Mouse (Mus musculus): ENCODE measurements around the gene Cdk5rap2.

Cdk5rap2 gene

DNA sequence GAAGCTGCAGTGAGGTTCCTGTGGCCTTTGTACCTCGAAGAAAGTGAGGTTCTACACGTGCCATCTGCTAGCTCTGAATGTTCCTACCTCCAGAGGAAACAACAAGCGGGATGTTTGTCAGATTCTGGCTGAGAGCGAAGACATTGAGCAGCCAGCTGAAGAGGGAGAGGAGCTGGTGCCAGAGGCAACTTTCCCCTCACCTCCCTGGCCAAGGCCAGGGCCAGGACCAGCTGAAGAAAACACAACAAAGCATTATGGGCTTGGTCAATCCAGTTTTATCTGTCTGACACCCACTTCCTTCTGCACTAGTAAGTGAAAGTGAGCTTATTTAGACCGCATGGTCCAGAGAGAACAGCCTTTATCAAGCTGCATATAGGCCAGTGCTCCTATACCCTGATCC is 147.4 kb downstream of the Cdk5rap2 start:
- no peak for DNase-seq (ENCODE audit: inconsistent ontology term)

DNA sequence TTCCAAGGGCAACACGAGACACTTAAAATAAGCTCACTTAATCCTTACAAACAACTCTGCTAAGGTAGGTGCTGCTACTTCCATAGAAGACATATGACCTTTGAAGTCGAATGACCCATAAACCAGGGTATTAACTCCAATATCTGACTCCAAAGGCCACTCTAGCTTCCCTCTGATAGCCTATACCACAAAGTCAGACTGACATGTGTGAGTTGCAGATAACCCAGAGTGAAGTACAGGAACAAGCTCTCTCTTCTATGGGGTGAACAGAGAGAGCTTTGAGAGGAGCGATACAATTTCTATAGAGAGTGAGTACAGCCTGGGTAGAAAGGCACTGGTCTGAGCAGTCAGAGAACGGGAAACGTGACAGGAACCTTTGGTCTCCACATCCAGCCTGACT is 148.9 kb downstream of the Cdk5rap2 start:
- DNase-seq (ENCODE audit: inconsistent ontology term): no peak

DNA sequence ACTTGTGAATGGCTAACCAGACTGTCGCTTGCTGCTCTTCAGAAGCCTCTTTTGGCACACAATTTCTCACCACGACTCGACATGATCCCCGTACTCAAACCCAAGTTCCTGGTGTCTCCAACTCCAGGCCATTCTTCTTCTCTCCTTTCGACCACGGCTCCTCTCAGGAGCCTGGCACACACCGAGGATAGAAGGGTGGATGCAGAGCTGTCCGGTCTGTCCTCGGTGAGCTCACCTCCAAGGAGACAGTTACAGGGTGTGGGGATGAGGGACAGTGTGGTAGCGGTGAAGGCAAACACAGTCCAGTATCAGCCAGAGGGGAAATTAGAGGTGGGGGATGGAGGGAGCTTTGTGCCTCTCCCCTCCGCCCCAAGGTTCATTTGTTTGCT is 149.8 kb downstream of the Cdk5rap2 start:
- DNase-seq (ENCODE audit: inconsistent ontology term): no peak

DNA sequence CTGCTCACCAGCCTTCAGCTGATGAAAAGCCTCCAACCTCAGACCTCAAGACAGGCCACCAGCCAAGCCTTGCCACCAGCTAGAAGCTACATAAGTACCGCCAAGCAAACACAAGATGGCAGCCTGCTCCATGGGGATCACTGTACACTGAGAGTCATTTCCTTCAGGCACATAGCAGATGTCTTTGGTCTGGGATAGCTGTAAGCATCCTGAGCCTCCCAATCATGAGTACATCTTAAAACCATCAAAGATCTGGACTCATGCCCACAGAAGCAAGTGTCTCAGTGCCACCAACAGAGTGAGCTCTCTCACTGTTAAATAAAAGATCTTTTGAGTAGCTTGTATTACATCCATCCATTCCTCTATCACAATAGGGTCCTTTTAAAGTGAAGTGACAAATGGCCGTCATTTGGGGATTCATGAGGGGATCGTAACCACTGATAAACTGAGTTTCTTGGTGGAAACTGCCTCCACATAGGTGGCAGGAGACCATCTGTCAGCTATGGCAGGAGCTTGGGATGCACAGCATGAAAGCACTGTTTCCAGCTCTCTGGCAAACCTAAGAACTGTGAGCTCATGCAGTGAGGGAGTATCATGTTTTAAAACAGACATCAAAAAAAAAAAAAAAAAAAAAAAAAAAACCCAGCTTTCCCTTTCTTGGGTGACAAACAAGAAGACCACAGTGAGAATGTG is 150.4 kb downstream of the Cdk5rap2 start:
- no peak for DNase-seq (ENCODE audit: inconsistent ontology term)

DNA sequence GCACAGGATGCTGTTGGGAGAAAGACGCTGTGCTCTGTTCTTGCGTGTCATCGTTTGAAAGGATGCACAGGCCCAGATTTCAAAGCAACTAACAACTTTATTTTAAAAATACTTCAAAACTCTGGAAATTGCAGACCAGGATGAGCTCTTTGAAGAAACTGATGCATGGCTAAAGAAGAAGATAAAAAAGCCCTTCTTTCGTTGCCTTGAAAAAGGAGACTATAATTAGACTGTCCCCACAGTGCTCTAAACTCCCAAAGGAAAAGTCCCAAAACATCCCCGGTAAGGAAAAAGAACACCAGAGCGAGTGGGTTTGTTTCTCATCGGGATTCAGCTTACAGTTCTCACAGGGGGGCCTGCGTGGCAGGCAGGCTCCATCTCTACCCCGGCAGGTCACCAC is 151.4 kb downstream of the Cdk5rap2 start:
- DNase-seq (ENCODE audit: inconsistent ontology term): no peak

DNA sequence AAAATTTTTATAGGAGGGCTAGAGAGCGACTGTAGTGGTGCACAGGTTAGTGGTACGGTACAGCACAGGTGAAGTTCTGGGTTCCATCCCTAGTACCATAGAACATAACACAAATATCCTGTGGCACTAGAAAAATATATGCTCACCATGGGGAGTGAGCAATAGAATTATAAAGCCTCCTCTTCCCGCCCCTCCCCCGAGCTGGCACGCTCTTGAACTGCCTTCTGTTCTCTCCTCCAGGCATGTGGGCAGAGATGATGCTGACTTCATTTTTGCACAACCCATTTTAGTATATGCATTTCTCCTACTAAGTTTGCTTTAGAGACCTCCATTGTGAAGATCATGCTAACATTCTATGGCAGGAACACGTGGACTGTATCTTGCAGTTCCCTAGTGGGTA is 152.0 kb downstream of the Cdk5rap2 start:
- DNase-seq (ENCODE audit: inconsistent ontology term): peak; percentile 10

DNA sequence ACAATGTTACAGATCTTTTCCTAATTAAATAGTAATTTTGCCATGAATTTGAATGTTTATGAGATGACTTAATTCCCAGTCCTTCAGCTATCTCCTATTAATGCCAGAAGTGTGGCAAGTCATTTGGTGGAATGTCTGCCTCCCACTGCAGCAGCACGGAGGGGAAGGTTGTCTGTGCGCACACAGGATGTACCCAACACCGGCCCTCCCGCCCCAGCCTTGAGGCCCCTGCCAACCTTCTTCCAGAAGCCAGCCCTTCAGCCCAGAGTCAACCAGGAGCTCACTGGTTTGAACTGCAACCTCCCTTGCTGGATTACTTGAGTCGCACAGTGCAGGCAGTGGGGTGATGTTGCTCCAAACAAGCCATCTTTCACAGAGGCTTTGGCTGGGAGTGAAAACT is 158.5 kb downstream of the Cdk5rap2 start:
- DNase-seq (ENCODE audit: inconsistent ontology term): no peak

DNA sequence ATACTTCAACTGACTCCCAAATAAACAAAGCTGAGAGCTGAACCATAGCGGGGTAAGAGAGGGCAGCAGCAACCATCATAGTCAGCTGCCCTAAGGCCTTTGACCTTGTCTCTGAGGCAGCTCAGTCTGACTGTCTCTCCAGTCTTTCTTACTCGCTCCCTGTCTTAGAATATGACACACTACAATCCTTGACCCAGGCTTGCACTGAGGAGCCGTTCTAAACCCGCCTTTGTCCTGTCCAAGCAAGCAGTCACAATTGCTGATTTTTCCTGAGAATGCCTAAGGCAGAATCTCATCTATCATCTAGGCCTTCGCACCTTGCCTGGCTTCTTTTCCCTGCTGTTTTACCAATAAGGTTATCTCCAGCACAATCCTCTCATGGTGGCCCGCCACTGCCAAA is 164.5 kb downstream of the Cdk5rap2 start:
- no peak for DNase-seq (ENCODE audit: inconsistent ontology term)

DNA sequence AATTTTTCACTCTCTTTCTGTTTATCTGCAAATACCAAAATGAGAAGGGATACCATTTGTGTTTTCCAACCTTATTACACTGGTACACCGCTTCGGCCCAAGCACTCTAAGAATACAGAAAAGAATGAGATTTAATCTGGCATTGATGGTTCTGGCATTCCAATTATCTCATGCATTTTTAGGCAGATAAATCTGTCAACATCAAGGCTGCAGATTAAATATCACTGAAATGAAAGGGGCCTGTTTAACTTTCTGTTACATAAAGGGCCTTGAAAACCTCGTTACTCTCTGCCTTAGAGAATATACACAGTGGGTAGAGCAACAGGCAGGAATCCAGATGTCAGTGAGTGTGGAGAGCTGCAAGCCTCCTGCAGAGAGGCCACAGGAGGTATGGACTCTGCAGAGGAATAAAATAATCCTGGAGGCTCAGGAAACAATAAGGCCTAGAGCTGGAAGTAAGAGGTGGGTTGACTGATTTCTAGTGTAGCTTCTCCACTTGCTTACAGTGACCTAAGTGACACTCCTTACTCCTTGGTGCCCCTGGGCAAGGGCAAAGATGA is 166.6 kb downstream of the Cdk5rap2 start:
- DNase-seq (ENCODE audit: inconsistent ontology term): peak; percentile 77

DNA sequence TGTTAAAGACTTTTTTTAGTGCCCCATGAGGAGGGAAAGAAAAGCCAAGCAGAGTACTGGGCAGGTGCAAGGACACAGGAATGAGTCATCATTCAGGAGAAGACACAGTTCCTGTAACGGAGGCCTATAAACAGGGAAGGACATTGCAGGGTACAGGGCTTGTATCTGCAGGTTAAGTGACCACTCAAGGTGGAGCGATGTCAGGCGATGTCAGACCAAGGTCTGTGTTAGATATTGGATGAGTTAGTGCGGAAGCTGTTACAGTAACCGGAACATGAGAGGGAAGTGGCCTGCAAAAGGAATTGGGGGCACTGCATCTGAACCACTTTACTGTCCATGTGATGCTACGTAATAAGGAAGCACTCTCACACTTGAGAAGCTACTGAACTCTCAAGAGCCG is 170.5 kb downstream of the Cdk5rap2 start:
- no peak for DNase-seq (ENCODE audit: inconsistent ontology term)

DNA sequence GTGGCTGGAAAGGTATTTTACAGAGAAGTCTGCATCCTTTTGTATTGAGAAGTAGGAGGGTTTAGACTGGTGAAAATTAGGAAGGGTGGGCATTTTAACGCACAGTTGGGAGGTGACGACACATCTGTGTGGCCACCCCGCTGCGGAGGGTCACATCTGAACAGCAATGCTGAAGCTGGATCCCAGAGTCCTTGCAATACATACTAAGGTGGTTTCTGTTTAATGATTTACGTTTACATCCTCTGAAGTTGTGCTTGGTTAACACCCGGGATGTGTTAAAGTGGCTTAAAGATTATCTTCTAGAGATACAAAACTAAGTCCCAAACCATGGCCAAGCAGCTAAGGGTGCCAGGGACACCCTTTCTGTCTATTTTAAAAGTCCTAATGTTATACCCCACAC is 171.4 kb downstream of the Cdk5rap2 start:
- no peak for DNase-seq (ENCODE audit: inconsistent ontology term)

DNA sequence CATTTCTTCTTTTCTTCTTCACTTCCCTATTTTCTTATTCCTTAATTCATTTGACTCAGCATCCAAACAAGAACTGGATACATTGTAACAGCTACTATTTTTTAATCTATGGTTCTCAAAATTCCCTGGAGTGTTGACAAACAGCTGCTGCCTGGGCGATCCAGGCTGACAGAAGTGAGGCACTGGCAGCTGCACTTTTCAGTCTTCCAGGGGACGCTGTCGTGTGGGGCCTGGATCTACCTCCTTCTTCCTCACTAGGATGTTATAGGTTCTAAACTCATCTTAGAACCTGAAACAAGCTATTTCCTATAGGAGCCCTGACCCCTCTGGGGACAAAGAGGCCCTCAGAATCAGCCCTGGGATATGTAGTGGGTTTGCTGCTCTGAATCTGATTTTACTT is 177.9 kb downstream of the Cdk5rap2 start:
- no peak for DNase-seq (ENCODE audit: inconsistent ontology term)

DNA sequence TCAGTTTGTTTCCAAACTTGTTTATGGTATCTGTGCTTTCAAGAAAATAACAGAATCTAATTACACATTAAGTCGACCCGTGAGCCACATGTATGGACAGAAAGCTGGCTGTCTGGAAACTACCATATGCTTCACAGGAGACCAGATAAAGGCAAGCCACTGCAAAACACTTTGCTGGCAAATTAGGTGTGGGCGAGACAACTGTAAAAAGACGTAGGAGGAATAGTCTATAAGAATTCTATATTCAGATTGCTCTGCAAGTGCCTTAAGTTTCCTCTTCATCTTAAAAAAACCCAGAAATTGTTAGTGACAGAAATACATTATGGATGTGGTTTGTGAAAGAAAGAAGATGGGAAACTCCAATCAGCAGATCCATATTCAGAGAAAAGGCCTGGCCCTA is 180.4 kb downstream of the Cdk5rap2 start:
- DNase-seq (ENCODE audit: inconsistent ontology term): no peak

DNA sequence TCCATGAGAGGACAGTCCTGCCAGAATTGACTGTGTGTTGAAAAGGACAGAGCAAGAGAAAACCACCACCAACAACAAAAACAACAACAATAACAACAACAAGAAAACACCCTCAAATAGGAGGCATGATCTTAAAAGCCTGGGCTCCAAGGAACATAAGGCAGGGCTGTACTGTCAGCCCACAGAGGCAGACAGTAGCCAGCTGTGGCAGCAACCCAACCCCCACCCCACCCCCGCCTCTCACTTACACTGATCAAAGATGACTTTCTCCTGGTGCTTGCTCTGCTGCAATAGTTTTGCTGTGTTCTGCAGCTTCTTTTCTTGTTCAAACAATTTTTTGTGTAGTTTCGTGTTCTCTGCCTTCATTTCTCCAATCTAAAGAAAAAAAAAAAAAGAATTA is 181.9 kb downstream of the Cdk5rap2 start:
- DNase-seq (ENCODE audit: inconsistent ontology term): no peak

DNA sequence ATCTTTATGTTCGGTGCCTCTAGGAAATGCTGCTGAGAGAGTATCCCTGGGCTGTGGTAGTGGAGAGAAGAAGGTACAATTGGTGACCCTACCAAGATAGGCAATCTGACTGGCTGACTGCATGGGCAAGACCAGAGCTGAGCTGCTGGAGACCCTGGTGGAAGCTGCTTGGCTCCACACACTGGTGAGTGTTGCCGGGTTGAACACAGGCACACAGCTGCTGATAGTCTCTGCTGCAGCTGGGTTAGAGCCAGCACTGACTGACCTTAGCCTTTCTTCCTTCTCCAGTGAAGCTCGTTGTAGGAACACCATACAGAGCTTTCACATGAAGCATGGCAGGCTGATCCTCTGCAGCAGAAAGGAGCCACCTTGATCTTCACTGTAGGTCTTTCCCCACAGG is 182.6 kb downstream of the Cdk5rap2 start:
- no peak for DNase-seq (ENCODE audit: inconsistent ontology term)

DNA sequence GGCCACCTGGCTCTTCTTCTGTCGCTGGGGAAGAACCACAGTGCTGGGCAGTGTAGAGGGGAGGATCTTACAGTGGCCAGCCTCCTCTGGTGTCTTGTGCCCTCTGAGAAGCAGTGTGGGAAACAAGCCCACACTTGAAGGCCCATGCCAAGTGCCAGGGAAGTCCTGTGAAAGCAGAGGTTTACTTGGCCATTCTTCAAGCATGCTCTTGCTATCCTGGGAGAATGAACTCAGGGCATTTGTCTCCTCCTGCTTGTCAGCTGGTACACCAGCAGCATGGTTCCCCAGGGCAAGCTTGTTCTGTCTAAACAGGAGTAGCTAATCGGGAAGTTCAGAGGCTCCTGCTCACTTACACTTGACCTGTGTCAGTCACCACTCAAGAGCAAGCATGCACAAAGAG is 185.7 kb downstream of the Cdk5rap2 start:
- DNase-seq (ENCODE audit: inconsistent ontology term): peak; percentile 11

DNA sequence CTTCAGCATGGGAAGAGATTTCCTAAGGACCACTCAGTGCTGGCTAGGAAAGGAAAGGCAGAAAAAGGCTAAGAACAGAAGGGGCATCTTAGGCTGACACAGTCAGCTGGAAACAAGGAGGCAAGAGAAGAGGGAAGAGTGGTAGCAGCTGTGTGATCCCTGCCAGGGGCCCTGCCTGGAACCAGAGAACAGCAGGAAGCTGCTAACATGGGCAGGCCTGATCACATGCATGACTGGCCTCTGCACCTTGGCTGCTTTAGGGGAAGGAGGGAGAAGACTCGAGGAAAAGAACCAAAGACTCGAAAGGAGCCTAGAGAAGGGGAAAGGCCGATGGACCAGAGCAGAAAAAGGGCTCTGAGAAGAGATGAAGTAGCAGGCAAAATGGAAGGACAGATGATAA is 188.4 kb downstream of the Cdk5rap2 start:
- no peak for DNase-seq (ENCODE audit: inconsistent ontology term)

DNA sequence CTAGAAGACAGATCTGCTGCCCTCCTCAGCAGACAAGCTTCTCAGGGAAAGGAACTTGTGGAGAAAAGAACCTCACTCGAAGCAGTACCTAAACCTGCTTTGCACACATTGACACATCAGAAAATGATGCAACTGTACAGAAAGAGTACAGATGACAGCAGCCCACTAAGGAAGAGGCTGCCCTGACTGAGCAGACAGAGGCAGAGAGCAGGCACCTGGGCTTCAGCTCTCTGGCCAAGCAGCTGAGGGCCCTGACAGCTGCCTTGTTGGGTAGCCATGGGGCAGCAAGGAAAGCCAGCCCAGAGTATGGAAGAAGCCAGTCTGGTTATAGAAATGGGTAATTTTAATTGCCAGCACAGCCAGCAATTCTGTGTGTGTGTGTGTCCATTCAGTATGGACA is 188.9 kb downstream of the Cdk5rap2 start:
- no peak for DNase-seq (ENCODE audit: inconsistent ontology term)

DNA sequence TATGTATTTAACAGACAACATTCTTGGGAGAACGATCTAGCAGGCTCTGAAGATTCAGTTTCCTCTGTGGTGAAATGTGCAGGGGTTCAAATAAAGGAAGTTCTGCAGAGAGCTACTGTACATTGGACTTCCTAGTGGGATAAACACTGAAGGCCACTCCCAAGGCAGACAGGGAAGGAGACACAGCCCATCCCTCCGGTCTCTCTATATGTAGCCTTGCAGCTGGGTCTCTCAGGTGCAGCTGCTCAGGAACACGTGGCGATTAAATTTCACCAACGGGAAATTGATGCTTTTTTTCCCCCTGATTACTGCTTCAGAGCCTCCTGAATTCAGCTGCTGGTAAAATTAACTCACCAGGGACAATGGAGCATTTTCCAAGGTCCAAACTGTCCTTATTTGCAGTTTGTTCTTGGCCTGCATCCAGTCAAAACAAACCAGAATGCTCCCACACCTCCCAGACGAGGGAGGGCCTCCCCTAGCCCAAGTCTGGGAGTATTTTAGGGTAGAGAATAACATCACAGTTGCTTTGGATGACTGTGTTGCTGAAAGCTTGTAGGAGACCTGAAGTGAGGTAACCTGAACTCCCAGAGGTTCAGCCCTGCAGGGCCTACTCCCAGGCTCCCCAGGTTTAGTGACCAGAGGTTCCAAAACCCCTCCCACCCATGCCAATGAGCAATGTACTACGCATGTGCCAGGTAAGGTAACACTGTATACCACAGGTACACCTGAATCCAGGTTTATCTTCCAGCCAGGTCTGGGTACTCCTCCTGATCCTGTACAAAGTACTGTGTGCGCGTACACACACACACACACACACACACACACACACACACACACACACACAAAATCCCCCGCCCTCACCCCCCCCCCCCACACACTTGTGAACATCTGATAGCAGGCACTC is 189.7 kb downstream of the Cdk5rap2 start:
- DNase-seq (ENCODE audit: inconsistent ontology term): peak; percentile 69

DNA sequence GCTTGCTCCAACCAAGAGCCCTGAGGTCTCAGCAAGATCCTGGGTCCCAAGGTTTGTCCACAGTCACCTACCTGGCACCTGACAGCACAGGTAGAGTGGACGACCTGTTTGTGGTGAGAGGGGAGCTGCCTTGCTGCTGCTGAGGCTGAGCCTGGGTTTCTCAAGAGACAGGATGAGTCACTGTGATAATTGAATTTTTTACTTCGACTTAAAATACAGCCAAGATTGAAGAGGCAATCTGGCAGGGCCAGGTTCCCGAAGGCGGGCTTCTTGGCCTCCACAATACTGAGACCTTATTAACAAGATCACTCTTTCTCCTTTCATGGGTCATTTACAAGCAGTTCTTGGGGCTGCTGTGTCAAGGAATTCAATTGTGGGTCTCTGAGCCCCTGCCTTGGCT is 190.5 kb downstream of the Cdk5rap2 start:
- DNase-seq (ENCODE audit: inconsistent ontology term): no peak

DNA sequence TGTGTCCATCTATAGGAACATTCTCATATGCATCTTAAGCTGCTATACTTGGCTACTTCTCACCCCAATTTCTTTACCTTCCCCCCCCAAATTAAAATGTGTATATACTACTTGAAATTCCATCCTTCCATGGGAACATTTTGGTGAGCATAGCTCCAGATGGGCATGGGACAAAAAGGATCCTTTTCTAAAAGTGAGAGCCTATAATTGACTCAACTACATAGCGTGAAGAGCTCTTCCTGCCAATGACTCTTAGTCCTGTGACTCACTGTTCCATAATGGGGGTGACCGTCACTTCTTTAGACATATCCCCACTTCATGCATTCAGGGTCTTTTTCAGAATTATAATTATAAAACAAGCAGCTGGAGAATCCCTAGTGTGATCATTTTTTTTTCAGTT is 224.3 kb downstream of the Cdk5rap2 start:
- DNase-seq (ENCODE audit: inconsistent ontology term): no peak

All from Muller cell, postnatal 12 days (primary cell).